Mouse (Mus musculus) left cerebral cortex, adult 6 months (tissue): ENCODE measurements around the gene Itgb2l. TPM values are rescaled to one million over a fixed set of nuclear protein-coding genes. Genes with fewer than 3 reads are reported as not detected.

ENCODE experiments used
- long read RNA-seq, 2 experiments: library from polyadenylated mRNA; unstranded; transcript quantifications; one replicate each; pipeline ENCODE4 v2.0.0; 2019 to 2020
- polyA plus RNA-seq: library from polyadenylated mRNA; unstranded; fragments of <200 nt; fragmentation: Nextera tagmentation; gene quantifications from 2 replicates; pipeline ENCODE4 v1.2.3, GENCODE M21; 2021

The Itgb2l gene
- polyA plus RNA-seq = not detected in 2 replicates
- long read RNA-seq, experiment 1 = 0 reads
- long read RNA-seq, experiment 2 = 0 reads

GRCm38 (mm10) chr16:96443468-96443867 lies at the start of gene Itgb2l:
Gene Itgb2l, minus strand, starts transcription at chr16:96443619.

GRCm38 (mm10) chr16:96467445-96467844 lies 24.0 kb upstream of the Itgb2l start, which contains the start of gene Pcp4:
Gene Pcp4, plus strand, starts transcription at chr16:96467606.

Other genes starting within 250 kb of the Itgb2l start
- 0.78 and 1.1 TPM in 2 replicates for gene Sh3bgr, start 243.2 kb downstream of the Itgb2l start, polyA plus RNA-seq
- gene B3galt5, start 207.8 kb downstream of the Itgb2l start, polyA plus RNA-seq = 6.2 and 9.0 TPM in 2 replicates
- 1,163 and 1,367 TPM in 2 replicates for gene Pcp4, start 24.0 kb upstream of the Itgb2l start, polyA plus RNA-seq